Mouse (Mus musculus): ENCODE data around the gene Htr5b.

The Htr5b gene

GRCm38 (mm10) chr1:121486803-121487202 lies 41.5 kb downstream of the Htr5b start:
- DNase-seq (ENCODE audit: low spot score), result no peak

- no peak for DNase-seq (ENCODE audit: low spot score)
Measured at GRCm38 (mm10) chr1:121483091-121483490, 45.2 kb downstream of the Htr5b start.

DNA sequence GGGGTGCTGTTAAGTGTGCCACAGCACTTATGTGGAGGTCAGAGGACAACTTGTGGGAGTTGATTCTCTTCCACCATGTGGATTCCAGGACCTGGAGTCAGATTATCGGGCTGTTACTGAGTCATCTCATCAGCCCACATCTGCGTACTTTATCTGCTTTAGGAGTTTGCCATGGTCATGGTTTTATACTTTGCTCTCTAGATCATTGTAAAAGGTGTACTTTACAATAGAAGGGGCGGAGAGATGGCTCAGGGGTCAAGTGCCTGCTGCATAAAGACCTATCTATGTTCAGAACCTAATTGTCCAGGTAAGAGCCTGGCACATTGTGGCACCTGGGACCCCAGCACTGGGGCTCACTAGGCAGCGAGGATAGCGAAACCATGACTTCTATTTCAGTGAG lies 48.9 kb downstream of the Htr5b start:
- no peak for DNase-seq (ENCODE audit: low spot score)

DNA sequence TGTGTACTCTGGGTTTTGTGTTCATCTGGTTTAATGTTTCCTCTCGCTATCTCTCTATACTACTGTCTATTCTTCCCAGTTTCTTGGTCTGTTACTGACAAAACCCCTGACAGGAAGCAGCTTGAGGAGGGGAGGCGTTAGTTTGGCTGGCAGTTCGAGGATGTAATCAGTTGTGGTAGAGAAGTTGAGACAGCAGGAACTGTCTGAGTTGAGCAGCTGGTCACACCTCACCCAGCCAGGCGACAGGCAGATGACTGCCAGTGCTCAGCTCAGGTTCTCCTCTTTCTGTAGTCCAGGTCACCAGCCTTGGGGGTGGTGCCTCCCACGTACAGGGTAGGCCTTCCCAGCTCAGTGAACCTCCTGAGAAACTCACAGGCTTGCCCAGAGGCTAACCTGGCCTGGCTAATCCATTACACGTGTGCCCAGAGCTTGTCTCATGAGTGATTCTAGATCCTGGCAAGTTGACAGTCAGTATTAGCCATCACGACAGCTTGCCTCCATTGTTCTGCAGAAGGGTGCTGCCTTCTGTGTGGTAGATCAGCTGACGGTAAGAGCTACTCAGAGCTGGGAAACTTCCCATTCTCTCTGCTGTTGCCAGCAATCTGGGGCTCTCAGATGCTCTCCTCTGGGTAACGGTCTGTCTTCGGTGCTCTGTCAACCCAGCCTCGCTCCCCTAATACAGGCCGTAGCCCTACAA lies 49.8 kb downstream of the Htr5b start:
- DNase-seq (ENCODE audit: low spot score), result no peak

- no peak for DNase-seq (ENCODE audit: low spot score)
Measured at GRCm38 (mm10) chr1:121477716-121478115, 50.5 kb downstream of the Htr5b start.

GRCm38 (mm10) chr1:121471503-121471902 lies 56.8 kb downstream of the Htr5b start:
- DNase-seq (ENCODE audit: low spot score), result no peak

GRCm38 (mm10) chr1:121468271-121468670 lies 60.0 kb downstream of the Htr5b start:
- no peak for DNase-seq (ENCODE audit: low spot score)

GRCm38 (mm10) chr1:121466276-121466675 lies 62.0 kb downstream of the Htr5b start:
- DNase-seq (ENCODE audit: low spot score), result no peak

DNA sequence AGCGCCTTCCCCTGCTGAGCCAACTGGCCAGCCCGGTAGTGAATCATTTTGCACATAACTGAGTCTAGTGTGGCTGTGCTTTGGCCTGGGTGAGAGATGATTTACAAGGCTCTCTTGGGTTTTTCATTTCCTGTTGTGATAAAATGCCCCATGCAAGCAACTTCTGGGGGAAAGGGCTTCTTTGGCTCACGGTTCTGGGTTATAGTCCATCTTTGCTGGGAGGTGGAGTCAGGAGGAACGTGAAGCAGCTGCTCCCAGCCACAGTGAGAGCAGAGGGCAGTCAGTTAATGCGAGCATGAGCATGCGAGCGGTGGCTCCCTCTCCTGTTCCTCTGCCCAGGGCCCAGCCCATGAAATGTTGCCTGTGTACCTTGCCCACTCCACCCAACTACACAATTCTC lies 64.5 kb downstream of the Htr5b start:
- no peak for DNase-seq (ENCODE audit: low spot score)

- no peak for DNase-seq (ENCODE audit: low spot score)
Measured at GRCm38 (mm10) chr1:121462643-121463042, 65.6 kb downstream of the Htr5b start.

GRCm38 (mm10) chr1:121461895-121462294 lies 66.4 kb downstream of the Htr5b start:
- no peak for DNase-seq (ENCODE audit: low spot score)

DNA sequence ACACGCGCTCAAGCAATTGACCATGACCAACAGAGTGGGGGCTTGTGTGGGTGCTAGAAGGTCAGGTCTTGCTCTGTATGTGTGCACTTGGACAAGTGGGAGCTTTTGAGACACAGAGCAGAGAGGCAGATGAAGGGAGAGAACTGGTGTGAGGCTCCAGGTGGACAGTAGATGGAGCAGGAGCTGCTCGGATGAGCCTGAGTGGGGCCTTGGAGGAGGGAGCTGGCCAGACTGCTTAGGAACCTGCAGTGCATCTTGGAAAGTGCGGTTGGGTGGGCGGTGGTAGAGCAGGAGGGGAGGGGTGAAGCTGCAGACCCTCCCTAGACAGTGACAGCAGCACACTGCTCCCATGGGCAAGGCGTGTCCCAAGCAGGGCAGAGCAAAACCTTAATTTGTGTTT lies 68.2 kb downstream of the Htr5b start:
- no peak for DNase-seq (ENCODE audit: low spot score)

Data from ovary, postnatal 10 days (tissue).